Mouse (Mus musculus) CH12.LX (cell line): ENCODE results near the gene Kif24.

ENCODE experiments used
- CTCF ChIP-seq, 2 experiments: IDR thresholded peaks in 1 of 2; conservative IDR thresholded peaks in 1 of 2; 2 replicates each; pipeline ENCODE4 v1.5.1; 2011 to 2012; ENCODE audit warnings: low read depth in 2 of 2, low read length in 2 of 2, improper control_type of control experiment in 1 of 2, inconsistent platforms in 1 of 2, mild to moderate bottlenecking in 1 of 2, moderate library complexity in 1 of 2
- EP300 ChIP-seq: IDR thresholded peaks from 2 replicates; pipeline ENCODE4 v1.6.1; 2011; ENCODE audit warnings: low read length, improper control_type of control experiment
- ETS1 ChIP-seq: conservative IDR thresholded peaks from 2 replicates; pipeline ENCODE4 v1.6.1; 2012; ENCODE audit warnings: low read depth, mild to moderate bottlenecking, inconsistent platforms, low read length, improper control_type of control experiment, moderate library complexity

GRCm38 (mm10) chr4:41506156-41506555 is 41.5 kb upstream of the Kif24 start:
- no peak for TF ChIP-seq ETS1
- peak in 1 of 2 experiments; percentile 60; a peak in 2 of 4 replicates for TF ChIP-seq CTCF (conservative IDR thresholded peaks at IDR 0.05 in 1 of 2, IDR thresholded peaks at IDR 0.05 in 1 of 2; ENCODE audit: low read depth in 2 of 2, low read length in 2 of 2)
- TF ChIP-seq EP300 = no peak
